Mouse (Mus musculus): Measurements from ENCODE around the gene Mapk1ip1l.

DNA sequence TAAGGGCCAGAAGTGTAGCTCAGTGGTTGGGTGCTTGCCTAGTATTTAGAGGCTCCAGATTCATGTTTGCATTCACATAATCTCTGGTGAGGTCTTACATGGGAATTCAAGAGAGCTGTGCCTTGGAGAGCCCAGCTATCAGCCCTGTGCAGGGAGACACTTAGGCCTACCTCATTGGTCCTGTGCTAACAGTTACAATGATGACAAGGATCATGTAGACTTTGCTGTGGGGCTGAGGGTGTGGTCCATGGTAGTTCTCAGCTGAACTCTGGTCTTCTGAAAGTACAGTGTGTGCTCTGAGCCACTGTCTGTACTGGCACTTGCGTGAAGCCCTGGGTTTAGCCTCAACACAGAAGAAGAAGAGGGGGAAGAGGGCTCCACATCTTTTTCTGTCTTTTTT is 48.6 kb downstream of the Mapk1ip1l start:
- no peak for TF ChIP-seq CTCF (IDR thresholded peaks at IDR 0.05; ENCODE audit: borderline replicate concordance, control insufficient read depth, extremely low read depth, insufficient read depth, low read length, poor library complexity)
- no peak for TF ChIP-seq POLR2A (IDR thresholded peaks at IDR 0.05; ENCODE audit: control insufficient read depth, extremely low read depth, insufficient read depth, low read length, poor library complexity)

Measured in thymus, adult 2 months (tissue).